Mouse (Mus musculus): ENCODE data around the gene Dcp1a.

GRCm38 (mm10) chr14:30504990-30505389 lies 25.7 kb downstream of the Dcp1a start:
- no peak for TF ChIP-seq CTCF (IDR thresholded peaks at IDR 0.05; ENCODE audit: low read depth)
- TF ChIP-seq EP300 (optimal IDR thresholded peaks at IDR 0.05): no peak
